Mouse (Mus musculus): ENCODE measurements at regions not wholly inside any gene's neighbourhood (a gene's known extent, or its start where the extent isn't known, plus 50 kb on each side); places are given as distances from the start of the nearest gene placed in this dataset.

DNA sequence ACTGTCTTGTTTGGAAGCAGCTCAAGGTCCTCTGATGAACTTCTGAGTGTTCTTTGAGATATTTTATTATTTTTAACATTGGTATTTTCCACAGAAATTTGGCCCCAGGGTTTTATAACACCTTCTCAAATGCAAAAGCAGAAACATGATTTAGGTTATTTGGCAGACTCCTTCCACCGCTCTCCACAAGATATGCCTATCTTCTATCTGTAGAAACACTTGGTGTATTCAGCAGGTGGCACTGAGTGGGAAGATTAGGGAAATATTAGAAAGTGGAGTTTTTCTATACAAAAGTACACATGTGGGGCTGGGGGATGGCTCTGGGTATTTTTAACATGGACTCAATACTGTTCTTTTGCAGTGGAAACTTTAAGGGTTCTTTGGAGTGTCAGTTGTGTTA lies 475.3 kb downstream of the Dach1 start:
- no peak overlapping the region for H3K4me3 ChIP-seq (ENCODE audit: low read depth, low read length)
- H3K9ac ChIP-seq (ENCODE audit: low read depth, poor library complexity, severe bottlenecking): no peak overlapping the region
- H3K9me3 ChIP-seq (replicated peaks; ENCODE audit: control insufficient read depth, insufficient read depth, low read length, poor library complexity, severe bottlenecking): no peaks in the 10 kb centered on the region
- no peaks in the 10 kb centered on the region for H3K27me3 ChIP-seq (ENCODE audit: control insufficient read depth, insufficient read depth, low read length, poor library complexity, severe bottlenecking)
- no peaks in the 10 kb centered on the region for H3K36me3 ChIP-seq (ENCODE audit: control insufficient read depth, insufficient read depth, low read length, poor library complexity, severe bottlenecking)
- TF ChIP-seq EP300 (IDR thresholded peaks at IDR 0.05; ENCODE audit: insufficient read depth, low read depth, low read length) (no peak), CTCF (IDR thresholded peaks at IDR 0.05; ENCODE audit: low read depth, low read length) (no peak), POLR2A (IDR thresholded peaks at IDR 0.05; ENCODE audit: insufficient read depth, low read length) (no peak)
- no peaks in the 10 kb centered on the region for H3K4me1 ChIP-seq (ENCODE audit: control insufficient read depth, insufficient read depth, low read length)
- H3K27ac ChIP-seq (ENCODE audit: insufficient read depth, low read length): no peak overlapping the region

GRCm38 (mm10) chr14:97684617-97685016 lies 484.9 kb downstream of the Dach1 start:
- Histone ChIP-seq H3K27ac (ENCODE audit: insufficient read depth, low read length) (no peak overlapping the region), H3K27me3 (ENCODE audit: control insufficient read depth, insufficient read depth, low read length, poor library complexity, severe bottlenecking) (no peaks in the 10 kb centered on the region), H3K9ac (ENCODE audit: low read depth, poor library complexity, severe bottlenecking) (no peak overlapping the region), H3K36me3 (ENCODE audit: control insufficient read depth, insufficient read depth, low read length, poor library complexity, severe bottlenecking) (no peaks in the 10 kb centered on the region), H3K4me1 (ENCODE audit: control insufficient read depth, insufficient read depth, low read length) (no peaks in the 10 kb centered on the region), H3K9me3 (replicated peaks; ENCODE audit: control insufficient read depth, insufficient read depth, low read length, poor library complexity, severe bottlenecking) (no peaks in the 10 kb centered on the region), H3K4me3 (ENCODE audit: low read depth, low read length) (no peak overlapping the region)
- TF ChIP-seq POLR2A (IDR thresholded peaks at IDR 0.05; ENCODE audit: insufficient read depth, low read length) (no peak), EP300 (IDR thresholded peaks at IDR 0.05; ENCODE audit: insufficient read depth, low read depth, low read length) (no peak), CTCF (IDR thresholded peaks at IDR 0.05; ENCODE audit: low read depth, low read length) (no peak)

DNA sequence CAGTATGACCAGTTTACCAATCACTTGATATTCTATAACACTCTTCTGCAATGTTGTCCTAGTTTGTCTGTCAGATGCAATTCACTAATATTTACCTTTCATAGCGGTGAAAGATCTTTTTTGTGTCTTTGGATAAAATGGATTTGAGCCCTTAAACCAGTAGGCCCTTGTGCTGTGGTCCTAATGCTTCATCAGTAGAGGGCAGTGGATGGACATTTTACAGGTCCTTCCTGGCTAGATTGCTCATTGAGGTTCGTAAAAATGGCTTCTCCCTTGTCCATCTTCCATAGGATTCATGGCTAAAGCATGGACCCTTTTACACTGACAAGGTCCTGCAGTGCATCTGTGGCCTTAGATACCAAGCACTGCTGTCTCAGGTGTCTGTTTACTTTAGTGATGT lies 501.8 kb downstream of the Dach1 start:
- no peaks in the 10 kb centered on the region for H3K36me3 ChIP-seq (ENCODE audit: control insufficient read depth, insufficient read depth, low read length, poor library complexity, severe bottlenecking)
- no peak overlapping the region for H3K9ac ChIP-seq (ENCODE audit: low read depth, poor library complexity, severe bottlenecking)
- H3K4me3 ChIP-seq (ENCODE audit: low read depth, low read length): no peak overlapping the region
- H3K27me3 ChIP-seq (ENCODE audit: control insufficient read depth, insufficient read depth, low read length, poor library complexity, severe bottlenecking): no peaks in the 10 kb centered on the region
- TF ChIP-seq CTCF (IDR thresholded peaks at IDR 0.05; ENCODE audit: low read depth, low read length) (no peak), EP300 (IDR thresholded peaks at IDR 0.05; ENCODE audit: insufficient read depth, low read depth, low read length) (no peak), POLR2A (IDR thresholded peaks at IDR 0.05; ENCODE audit: insufficient read depth, low read length) (no peak)
- H3K4me1 ChIP-seq (ENCODE audit: control insufficient read depth, insufficient read depth, low read length): no peaks in the 10 kb centered on the region
- no peak overlapping the region for H3K27ac ChIP-seq (ENCODE audit: insufficient read depth, low read length)
- H3K9me3 ChIP-seq (replicated peaks; ENCODE audit: control insufficient read depth, insufficient read depth, low read length, poor library complexity, severe bottlenecking): no peaks in the 10 kb centered on the region

DNA sequence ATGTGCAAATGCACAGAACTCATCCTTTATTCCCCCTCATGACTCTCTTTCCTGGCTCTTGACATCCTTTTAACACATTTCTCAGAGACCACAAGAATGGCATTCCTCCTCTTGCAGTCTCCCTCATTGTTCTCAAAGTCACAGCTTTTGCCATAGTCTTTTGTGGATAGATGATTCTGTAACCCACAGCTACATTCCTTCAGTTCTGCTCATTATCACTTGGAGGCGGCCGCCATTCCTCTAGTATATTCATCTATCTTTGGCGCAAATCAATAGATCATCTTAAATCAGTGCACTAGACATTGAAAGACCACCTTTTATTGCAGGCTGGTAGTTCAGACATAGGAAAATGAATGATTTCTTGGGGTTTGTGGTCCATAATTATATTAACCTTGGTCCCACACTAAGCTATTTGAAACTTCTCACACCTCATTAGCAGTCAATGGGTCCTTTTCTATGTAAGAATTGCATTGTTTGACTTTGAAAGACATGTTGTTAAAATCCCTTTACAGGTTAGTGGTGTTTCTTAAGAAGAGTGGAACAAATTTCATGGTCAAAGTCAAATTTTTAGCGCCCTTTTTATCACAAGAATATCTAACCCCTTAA lies 531.3 kb downstream of the Dach1 start:
- Histone ChIP-seq H3K4me3 (ENCODE audit: low read depth, low read length) (no peak overlapping the region), H3K27me3 (ENCODE audit: control insufficient read depth, insufficient read depth, low read length, poor library complexity, severe bottlenecking) (no peaks in the 10 kb centered on the region), H3K4me1 (ENCODE audit: control insufficient read depth, insufficient read depth, low read length) (no peaks in the 10 kb centered on the region), H3K9me3 (replicated peaks; ENCODE audit: control insufficient read depth, insufficient read depth, low read length, poor library complexity, severe bottlenecking) (no peaks in the 10 kb centered on the region), H3K27ac (ENCODE audit: insufficient read depth, low read length) (no peak overlapping the region), H3K9ac (ENCODE audit: low read depth, poor library complexity, severe bottlenecking) (no peak overlapping the region), H3K36me3 (ENCODE audit: control insufficient read depth, insufficient read depth, low read length, poor library complexity, severe bottlenecking) (no peaks in the 10 kb centered on the region)
- no peak for TF ChIP-seq EP300 (IDR thresholded peaks at IDR 0.05; ENCODE audit: insufficient read depth, low read depth, low read length)
- no peak for TF ChIP-seq CTCF (IDR thresholded peaks at IDR 0.05; ENCODE audit: low read depth, low read length)

DNA sequence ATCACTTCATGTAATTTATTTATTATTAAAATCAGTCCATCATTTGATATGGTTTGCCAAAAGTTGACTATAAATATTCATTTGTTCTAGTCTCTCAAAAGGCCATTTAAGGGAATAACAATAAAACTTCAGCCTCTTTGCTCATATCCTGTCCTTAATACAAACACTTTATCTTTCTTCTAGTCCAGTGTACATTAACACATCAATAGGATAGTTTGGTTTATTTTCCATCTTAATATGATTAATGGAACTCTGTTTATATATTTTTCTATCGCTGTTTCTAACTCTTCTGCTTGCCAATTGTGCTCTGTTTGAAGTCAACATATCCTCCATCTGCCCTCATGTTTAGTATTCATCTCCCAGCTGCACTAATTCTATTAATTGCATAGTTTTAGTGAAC lies 558.1 kb downstream of the Dach1 start:
- Histone ChIP-seq H3K9me3 (replicated peaks; ENCODE audit: control insufficient read depth, insufficient read depth, low read length, poor library complexity, severe bottlenecking) (no peaks in the 10 kb centered on the region), H3K4me3 (ENCODE audit: low read depth, low read length) (no peak overlapping the region), H3K27me3 (ENCODE audit: control insufficient read depth, insufficient read depth, low read length, poor library complexity, severe bottlenecking) (no peaks in the 10 kb centered on the region), H3K9ac (ENCODE audit: low read depth, poor library complexity, severe bottlenecking) (no peak overlapping the region), H3K36me3 (ENCODE audit: control insufficient read depth, insufficient read depth, low read length, poor library complexity, severe bottlenecking) (no peaks in the 10 kb centered on the region), H3K27ac (ENCODE audit: insufficient read depth, low read length) (no peak overlapping the region), H3K4me1 (ENCODE audit: control insufficient read depth, insufficient read depth, low read length) (no peaks in the 10 kb centered on the region)
- TF ChIP-seq POLR2A (IDR thresholded peaks at IDR 0.05; ENCODE audit: insufficient read depth, low read length): no peak
- TF ChIP-seq CTCF (IDR thresholded peaks at IDR 0.05; ENCODE audit: low read depth, low read length): no peak
- TF ChIP-seq EP300 (IDR thresholded peaks at IDR 0.05; ENCODE audit: insufficient read depth, low read depth, low read length): no peak

DNA sequence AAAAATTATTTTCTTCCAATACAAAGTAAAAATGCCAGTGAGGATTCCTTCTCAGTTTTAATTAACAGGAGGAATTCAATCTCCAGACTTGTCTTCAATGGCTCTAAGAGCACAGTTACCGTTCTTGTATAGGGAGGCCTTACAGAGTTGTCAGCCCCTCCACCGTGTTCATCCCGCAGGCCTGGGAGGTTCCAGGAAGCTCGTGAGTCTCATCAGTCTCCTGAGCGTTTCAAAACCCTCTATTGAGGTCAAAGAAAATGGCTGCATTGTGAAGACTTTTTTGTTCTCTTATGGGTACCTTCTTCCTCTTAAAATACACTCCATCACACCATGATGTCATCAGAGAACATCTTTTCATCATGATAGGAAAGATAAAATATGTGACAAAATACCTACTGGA lies 572.9 kb downstream of the Dach1 start:
- H3K9ac ChIP-seq (ENCODE audit: low read depth, poor library complexity, severe bottlenecking): no peak overlapping the region
- H3K36me3 ChIP-seq (ENCODE audit: control insufficient read depth, insufficient read depth, low read length, poor library complexity, severe bottlenecking): no peaks in the 10 kb centered on the region
- H3K4me3 ChIP-seq (ENCODE audit: low read depth, low read length): no peak overlapping the region
- TF ChIP-seq CTCF (IDR thresholded peaks at IDR 0.05; ENCODE audit: low read depth, low read length) (no peak), EP300 (IDR thresholded peaks at IDR 0.05; ENCODE audit: insufficient read depth, low read depth, low read length) (no peak), POLR2A (IDR thresholded peaks at IDR 0.05; ENCODE audit: insufficient read depth, low read length) (no peak)
- no peaks in the 10 kb centered on the region for H3K27me3 ChIP-seq (ENCODE audit: control insufficient read depth, insufficient read depth, low read length, poor library complexity, severe bottlenecking)
- no peaks in the 10 kb centered on the region for H3K9me3 ChIP-seq (replicated peaks; ENCODE audit: control insufficient read depth, insufficient read depth, low read length, poor library complexity, severe bottlenecking)
- no peak overlapping the region for H3K27ac ChIP-seq (ENCODE audit: insufficient read depth, low read length)
- H3K4me1 ChIP-seq (ENCODE audit: control insufficient read depth, insufficient read depth, low read length): no peaks in the 10 kb centered on the region
